Mouse (Mus musculus): Measurements from ENCODE around the gene Wfdc3.

Wfdc3 gene

DNA sequence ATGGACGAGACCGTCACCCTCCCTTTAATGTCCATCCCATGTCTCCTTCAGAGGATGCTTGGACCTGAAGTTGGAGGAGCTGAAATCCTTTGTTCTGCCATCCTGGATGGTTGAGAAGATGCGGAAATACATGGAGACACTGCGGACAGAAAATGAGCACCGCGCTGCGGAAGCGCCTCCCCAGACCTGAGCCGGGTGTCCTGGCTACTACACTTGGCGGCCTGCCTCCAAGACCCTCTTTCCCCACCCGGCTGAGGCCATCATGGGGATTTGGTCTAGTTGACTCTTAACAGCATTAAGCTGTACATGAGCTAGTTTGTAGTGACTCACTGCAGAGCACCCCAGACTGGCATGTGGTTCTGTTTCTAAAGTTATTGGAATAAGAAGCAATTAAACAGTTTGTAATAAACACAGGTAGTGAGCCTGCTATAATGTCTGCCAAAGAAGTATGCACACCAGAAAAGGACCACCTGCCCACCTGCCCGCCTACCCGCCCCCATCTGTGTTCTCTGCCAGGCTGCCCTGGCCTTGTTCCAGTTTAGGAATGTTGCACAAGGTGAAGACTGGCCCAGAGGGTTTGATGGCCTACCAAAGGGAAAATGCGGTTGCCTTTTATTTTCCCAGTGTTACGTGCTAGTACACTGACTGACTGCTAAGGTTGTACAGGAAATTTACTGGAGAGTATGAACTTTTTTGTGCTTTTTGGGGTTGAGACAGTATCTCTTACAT, 22.2 kb upstream of the Wfdc3 start:
- ChIA-PET POLR2A (interaction anchor here in 3 of 4 experiments (0.7 to 19.8 kb wide), 20 partner anchors 9 to 1706 kb away, joined by 3 to 366 read pairs (median 4); partner anchors contain the start of genes Acot8 (in 2 of the 3), Dnttip1 (in 2 of the 3), Wfdc3 (in 2 of the 3) and Zswim3 (in 2 of the 3)), CTCF (interaction anchor here in 2 of 4 experiments (0.6 to 1.7 kb wide), 3 partner anchors 26 to 190 kb away, joined by 3 to 5 read pairs (median 4); partner anchors contain the start of gene Zswim1 (in 1 of the 2))

DNA sequence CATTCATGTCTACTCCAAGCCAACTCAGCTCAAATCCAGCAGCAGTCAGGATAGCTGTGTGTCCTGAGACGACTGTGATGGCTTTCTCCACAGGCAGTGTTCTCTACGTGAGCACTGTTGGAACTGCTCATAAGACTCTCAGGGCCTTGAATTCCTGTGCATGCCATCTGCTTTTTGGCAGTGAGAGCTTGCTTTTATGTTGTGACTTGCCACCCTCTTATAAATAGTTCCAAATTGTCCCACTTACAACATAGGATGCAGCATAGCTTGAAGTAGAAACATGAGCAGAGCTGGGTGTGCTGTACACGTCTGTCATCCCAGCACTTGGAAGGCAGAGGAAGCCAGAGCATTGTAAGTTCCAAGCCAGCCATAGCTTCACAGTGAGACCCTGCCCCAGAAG, 20.1 kb upstream of the Wfdc3 start:
- ChIA-PET CTCF (interaction anchor here in 2 of 4 experiments (0.7 to 1.7 kb wide), 4 partner anchors 19 to 28 kb away, joined by 3 to 5 read pairs (median 3); no protein-coding TSS in a partner anchor), POLR2A (interaction anchor here in 3 of 4 experiments (0.9 to 19.8 kb wide), 16 partner anchors 9 to 101 kb away, joined by 3 to 366 read pairs (median 5); partner anchors contain the start of genes Acot8 (in 2 of the 3), Zswim1 (in 2 of the 3), Zswim3 (in 2 of the 3) and Dnttip1 (in 1 of the 3))

- ChIA-PET CTCF (interaction anchor here (0.9 to 5.0 kb wide), 8 partner anchors 11 to 190 kb away, joined by 3 to 17 read pairs (median 5); no protein-coding TSS in a partner anchor), POLR2A (interaction anchor here in 3 of 4 experiments (0.8 to 19.8 kb wide), 25 partner anchors 7 to 319 kb away, joined by 3 to 366 read pairs (median 7); partner anchors contain the start of genes Acot8 (in 2 of the 3), Snx21 (in 2 of the 3), Ube2c (in 2 of the 3) and Zswim3 (in 2 of the 3))
These were observed 16.9 kb upstream of the Wfdc3 start for GRCm38 (mm10) chr2:164762593-164762992.

- ChIA-PET POLR2A (interaction anchor here in 3 of 4 experiments (0.8 to 19.8 kb wide), 36 partner anchors 7 to 319 kb away, joined by 3 to 366 read pairs (median 6); partner anchors contain the start of genes Acot8 (in 2 of the 3), Dnttip1 (in 2 of the 3), Snx21 (in 2 of the 3) and Ube2c (in 2 of the 3)), CTCF (interaction anchor here (0.5 to 5.0 kb wide), 9 partner anchors 12 to 732 kb away, joined by 3 to 17 read pairs (median 5); no protein-coding TSS in a partner anchor)
These were observed 16.2 kb upstream of the Wfdc3 start for GRCm38 (mm10) chr2:164761971-164762370.

- POLR2A ChIA-PET: interaction anchor here in 3 of 4 experiments (0.6 to 19.8 kb wide), 41 partner anchors 7 to 318 kb away, joined by 3 to 366 read pairs (median 6); partner anchors contain the start of genes Ube2c (in 3 of the 3), Acot8 (in 2 of the 3), Dnttip1 (in 2 of the 3) and Snx21 (in 2 of the 3)
- CTCF ChIA-PET: interaction anchor here (0.6 to 5.0 kb wide), 9 partner anchors 12 to 116 kb away, joined by 3 to 17 read pairs (median 5); no protein-coding TSS in a partner anchor
These were observed 15.8 kb upstream of the Wfdc3 start for GRCm38 (mm10) chr2:164761502-164761901.

DNA sequence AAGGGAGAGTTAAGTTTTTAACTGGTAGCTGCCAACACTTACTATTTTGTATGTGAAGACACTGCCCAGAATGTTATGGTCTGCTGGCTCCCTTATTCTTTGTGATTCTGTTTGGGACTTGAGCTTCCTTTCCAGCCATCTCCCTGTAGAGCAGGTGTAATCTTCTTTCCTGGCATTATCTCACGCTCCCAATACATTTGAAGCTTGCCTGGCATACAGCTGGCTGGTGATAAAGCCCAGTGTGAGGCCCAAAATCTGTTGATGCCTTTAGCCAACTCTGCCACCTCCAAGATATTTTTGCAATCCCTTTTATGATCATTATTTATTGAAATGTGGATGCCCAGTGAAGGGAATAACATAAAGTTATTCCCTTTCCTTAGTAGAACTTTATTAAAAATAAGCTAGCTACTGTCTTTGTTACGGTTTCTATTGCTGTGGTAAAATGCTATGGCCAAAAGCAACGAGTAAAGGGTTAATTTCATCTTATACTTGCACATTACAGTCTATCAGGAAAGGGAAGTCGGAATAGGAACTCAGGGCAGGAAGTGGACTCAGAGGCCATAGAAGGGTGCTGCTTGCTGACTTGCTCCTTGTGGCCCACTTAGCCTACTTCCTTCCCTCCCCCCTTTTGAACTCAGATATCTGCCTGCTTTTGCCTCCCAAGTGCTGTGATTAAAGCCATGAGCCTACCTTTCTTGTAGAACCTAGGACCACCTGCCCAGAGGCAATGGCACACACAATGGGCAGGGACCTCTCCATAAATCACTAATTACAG, 14.5 kb upstream of the Wfdc3 start:
- ChIA-PET CTCF (interaction anchor here in 1 of 4 experiments (5.0 kb wide), 1 partner anchor 33 kb away, joined by 17 read pairs; no protein-coding TSS in a partner anchor), POLR2A (interaction anchor here (0.5 to 19.8 kb wide), 23 partner anchors 8 to 316 kb away, joined by 3 to 366 read pairs (median 7); partner anchors contain the start of genes Snx21 (in 3 of the 4), Ube2c (in 3 of the 4), Acot8 (in 1 of the 4) and Dnttip1 (in 1 of the 4))

GRCm38 (mm10) chr2:164758692-164759091, 13.0 kb upstream of the Wfdc3 start:
- ChIA-PET CTCF (no interaction called here), POLR2A (interaction anchor here (0.6 to 19.8 kb wide), 12 partner anchors 9 to 144 kb away, joined by 3 to 366 read pairs (median 6); partner anchors contain the start of genes Ube2c (in 2 of the 4), Acot8 (in 1 of the 4), Dnttip1 (in 1 of the 4) and Snx21 (in 1 of the 4))

- POLR2A ChIA-PET: interaction anchor here (0.6 to 19.8 kb wide), 16 partner anchors 9 to 118 kb away, joined by 3 to 366 read pairs (median 4); partner anchors contain the start of genes Ube2c (in 3 of the 4), Dnttip1 (in 2 of the 4), Wfdc3 (in 2 of the 4) and Acot8 (in 1 of the 4)
- CTCF ChIA-PET: interaction anchor here in 2 of 4 experiments (0.6 to 0.9 kb wide), 2 partner anchors 36 to 240 kb away, joined by 4 read pairs; no protein-coding TSS in a partner anchor
These were observed 12.1 kb upstream of the Wfdc3 start for GRCm38 (mm10) chr2:164757841-164758240.

- ChIA-PET CTCF (interaction anchor here in 2 of 4 experiments (0.6 to 1.6 kb wide), 2 partner anchors 14 to 1261 kb away, joined by 4 read pairs; no protein-coding TSS in a partner anchor), POLR2A (interaction anchor here (0.6 to 11.6 kb wide), 9 partner anchors 8 to 198 kb away, joined by 3 to 114 read pairs (median 5); partner anchors contain the start of genes Ube2c (in 2 of the 4) and Zswim1 (in 1 of the 4))
These were observed 9.1 kb upstream of the Wfdc3 start for GRCm38 (mm10) chr2:164754800-164755199.

DNA sequence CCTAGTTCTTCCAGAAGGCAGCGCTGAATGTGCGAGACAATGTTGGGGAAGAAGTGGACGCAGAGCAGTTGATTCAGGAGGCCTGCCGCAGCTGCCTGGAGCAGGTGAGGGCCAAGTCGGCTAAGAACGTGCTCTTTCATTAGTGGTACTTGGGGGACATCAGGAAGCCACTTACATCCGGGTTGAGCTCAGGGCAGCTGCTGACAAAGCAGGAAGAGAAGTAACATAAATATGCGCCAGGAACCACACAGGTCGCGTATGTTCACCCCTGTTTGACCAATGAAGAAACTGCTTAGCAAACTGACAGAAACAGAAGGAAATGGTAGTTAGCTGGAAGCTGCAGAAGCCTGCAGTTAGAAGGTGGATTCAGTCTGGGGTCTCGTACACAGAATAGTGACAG, 8.4 kb upstream of the Wfdc3 start:
- POLR2A ChIA-PET: interaction anchor here in 3 of 4 experiments (0.7 to 11.6 kb wide), 8 partner anchors 8 to 284 kb away, joined by 3 to 114 read pairs (median 4); partner anchors contain the start of gene Ube2c (in 2 of the 3)

DNA sequence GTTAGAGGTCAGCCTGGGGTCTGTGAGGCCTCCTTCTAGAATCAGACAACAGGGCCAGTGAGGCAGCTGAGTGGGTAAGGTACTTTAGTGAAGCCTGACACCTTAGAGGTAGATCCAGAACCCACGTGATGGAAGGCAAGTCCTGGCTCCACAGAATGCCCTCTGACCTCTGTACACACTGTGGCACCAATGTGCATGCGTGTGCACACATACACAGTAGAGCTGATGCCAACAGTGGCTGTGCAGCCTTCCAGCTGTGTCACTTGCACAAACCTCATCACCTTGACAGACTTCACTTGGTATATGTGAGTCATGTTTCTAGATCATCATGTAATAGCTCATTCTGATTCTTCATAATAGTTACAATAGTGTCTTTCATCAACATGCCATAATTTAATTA, 6.7 kb upstream of the Wfdc3 start:
- ChIA-PET CTCF (interaction anchor here in 1 of 4 experiments (0.6 kb wide), 2 partner anchors 266 to 664 kb away, joined by 3 read pairs; no protein-coding TSS in a partner anchor), POLR2A (interaction anchor here in 3 of 4 experiments (1.1 to 11.6 kb wide), 6 partner anchors 9 to 42 kb away, joined by 3 to 114 read pairs (median 6); partner anchors contain the start of gene Ube2c (in 3 of the 3))

More for the DNA sequence above, 8.4 kb upstream of the Wfdc3 start:
- CTCF ChIA-PET: interaction anchor here in 2 of 4 experiments (0.6 to 1.6 kb wide), 3 partner anchors 13 to 1261 kb away, joined by 3 to 4 read pairs (median 4); no protein-coding TSS in a partner anchor

DNA sequence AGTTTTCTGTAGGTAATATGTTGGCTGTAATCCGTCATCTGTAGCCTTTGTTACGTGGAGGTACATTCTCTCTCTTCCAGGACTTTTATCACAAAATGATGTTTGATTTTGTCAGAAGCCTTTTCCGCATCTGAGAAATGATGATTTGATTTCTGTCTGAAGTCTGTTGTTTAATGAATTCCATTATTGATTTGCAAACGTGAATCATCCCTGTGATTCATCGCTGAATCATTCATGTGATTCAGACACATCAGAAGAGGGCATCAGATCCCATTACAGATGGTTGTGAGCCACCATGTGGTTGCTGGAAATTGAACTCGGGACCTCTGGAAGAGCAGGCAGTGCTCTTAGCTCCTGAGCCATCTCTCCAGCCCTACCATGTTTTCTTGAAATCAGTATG, 3.3 kb upstream of the Wfdc3 start:
- ChIA-PET POLR2A (interaction anchor here (0.5 to 3.2 kb wide), 19 partner anchors 9 to 306 kb away, joined by 3 to 30 read pairs (median 4); partner anchors contain the start of genes Gm20458 (in 1 of the 4), Sdc4 (in 1 of the 4), Tnnc2 (in 1 of the 4) and Ube2c (in 1 of the 4)), CTCF (interaction anchor here in 2 of 4 experiments (0.9 to 2.2 kb wide), 2 partner anchors 45 kb away, joined by 3 to 9 read pairs; no protein-coding TSS in a partner anchor)

GRCm38 (mm10) chr2:164748191-164748590, 2.5 kb upstream of the Wfdc3 start:
- CTCF ChIA-PET: interaction anchor here in 3 of 4 experiments (0.5 to 0.9 kb wide), 3 partner anchors 46 to 123 kb away, joined by 3 to 6 read pairs (median 5); no protein-coding TSS in a partner anchor
- POLR2A ChIA-PET: interaction anchor here (0.6 to 3.2 kb wide), 15 partner anchors 10 to 305 kb away, joined by 3 to 30 read pairs (median 4); partner anchors contain the start of genes Sdc4 (in 1 of the 4), Tnnc2 (in 1 of the 4) and Ube2c (in 1 of the 4)

GRCm38 (mm10) chr2:164746693-164747092, 962 bp upstream of the Wfdc3 start:
- ChIA-PET POLR2A (interaction anchor here (0.8 to 2.5 kb wide), 17 partner anchors 10 to 228 kb away, joined by 3 to 11 read pairs (median 4); partner anchors contain the start of genes Ube2c (in 2 of the 4), Acot8 (in 1 of the 4), Zswim1 (in 1 of the 4) and Zswim3 (in 1 of the 4)), CTCF (no interaction called here)

DNA sequence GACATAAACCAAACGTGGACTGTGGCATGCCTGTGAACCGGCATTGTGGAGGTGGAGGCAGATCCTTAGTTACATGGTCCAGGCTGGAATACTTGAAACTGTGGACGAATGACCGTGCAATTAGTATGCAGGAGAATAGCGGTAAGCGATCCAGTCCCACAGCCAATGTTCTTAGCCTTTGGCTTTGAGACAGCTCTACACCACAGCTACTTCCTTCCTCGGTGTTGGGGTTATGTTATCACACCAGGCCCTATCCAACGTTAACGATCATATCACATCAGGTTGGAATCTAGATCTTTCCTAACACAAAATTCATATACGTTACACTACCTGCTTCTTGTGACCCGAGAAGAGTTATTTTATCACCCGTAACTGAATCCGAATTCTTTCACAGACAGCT, 744 bp downstream of the Wfdc3 start:
- POLR2A ChIA-PET: interaction anchor here in 2 of 4 experiments (0.6 to 2.5 kb wide), 8 partner anchors 12 to 341 kb away, joined by 3 to 11 read pairs (median 8); partner anchors contain the start of gene Zswim1 (in 1 of the 2)
- CTCF ChIA-PET: interaction anchor here in 2 of 4 experiments (1.2 kb wide), 2 partner anchors 8 to 19 kb away, joined by 3 to 4 read pairs; no protein-coding TSS in a partner anchor

GRCm38 (mm10) chr2:164739876-164740275, 5.9 kb downstream of the Wfdc3 start:
- CTCF ChIA-PET: interaction anchor here in 2 of 4 experiments (1.5 to 2.1 kb wide), 2 partner anchors 14 to 148 kb away, joined by 3 to 6 read pairs (median 6); no protein-coding TSS in a partner anchor
- POLR2A ChIA-PET: no interaction called here
